Mouse (Mus musculus): ENCODE results near the gene Pde6c. TPM values are rescaled to one million over a fixed set of nuclear protein-coding genes. Genes with fewer than 3 reads are reported as not detected.

Gene Pde6c
- polyA plus RNA-seq, 1 experiment from 2014 or later, result not detected

- no peak overlapping the region; the same call in 1 of the 2 replicates for H3K9ac ChIP-seq (ENCODE audit: low read length)
- WGBS, result 22% methylated on average over 9 of the region's 9 CpGs
Measured at GRCm38 (mm10) chr19:38123921-38124320, 8.7 kb upstream of the Pde6c start.

DNA sequence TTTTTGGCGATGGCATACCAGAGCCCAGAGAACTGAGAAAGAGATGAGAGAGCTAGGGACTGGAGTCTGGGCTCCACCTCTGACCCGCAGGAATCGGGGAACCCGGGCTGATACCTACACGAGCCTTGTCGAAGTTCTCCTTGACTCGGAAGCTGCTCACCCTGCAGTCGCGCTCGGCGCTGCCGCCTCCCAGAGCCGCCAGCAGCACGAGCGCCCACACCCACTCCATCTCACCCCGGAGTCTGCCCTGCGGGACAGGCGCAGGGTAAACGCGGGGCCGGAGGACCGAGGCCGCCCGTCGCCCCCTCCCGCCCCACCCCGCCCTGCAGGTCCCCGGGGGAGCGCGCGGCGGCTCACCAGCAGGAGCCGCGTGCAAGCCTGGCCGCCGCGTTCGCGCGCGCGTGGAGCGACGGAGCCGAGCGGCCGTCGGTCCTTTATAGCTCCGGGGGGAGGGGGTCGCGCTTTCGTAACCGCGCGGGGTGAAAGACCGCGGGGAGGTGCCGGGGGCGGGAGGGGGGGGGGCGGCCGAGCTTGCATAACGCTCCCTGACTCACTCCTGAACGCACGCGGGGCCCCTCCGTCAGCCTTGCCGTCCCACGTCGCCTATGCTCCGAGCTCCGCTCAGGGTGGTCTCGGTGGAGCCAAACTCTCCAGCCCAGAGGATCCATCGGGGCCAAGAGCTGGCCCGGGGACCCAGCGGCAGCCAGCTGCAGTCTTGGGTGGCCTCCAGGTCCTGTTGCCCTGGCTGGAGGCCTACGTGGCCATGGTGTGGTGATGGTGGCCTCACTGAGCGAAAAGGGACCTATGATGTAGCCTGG lies 8.0 kb upstream of the Pde6c start:
- peak overlapping the region; percentile 90 for H3K4me2 ChIP-seq (ENCODE audit: low read length)
- H3K27ac ChIP-seq (replicated peaks in 1 of 2; ENCODE audit: control insufficient read depth in 1 of 2, insufficient read depth in 1 of 2, low read depth in 2 of 2, low read length in 2 of 2), result no peak overlapping the region
- no peaks in the 10 kb centered on the region for H3K36me3 ChIP-seq (ENCODE audit: control insufficient read depth, insufficient read depth, low read length)
- H3K4me1 ChIP-seq (ENCODE audit: control insufficient read depth in 2 of 2, insufficient read depth in 2 of 2, low read length in 2 of 2), result peaks cover 0 to 2% of the 10 kb centered on the region in 2 experiments; a peak in 1 of 4 replicates
- H3K4me3 ChIP-seq (ENCODE audit: control insufficient read depth in 1 of 2, insufficient read depth in 1 of 2, low read depth in 1 of 2, low read length in 2 of 2), result peak overlapping the region; percentile 42 to 58
- no peaks in the 10 kb centered on the region for H3K9me3 ChIP-seq (ENCODE audit: control insufficient read depth, low read length)
- peak; percentile 17; the same call in 1 of the 2 replicates for ATAC-seq (ENCODE audit: insufficient number of reproducible peaks, insufficient read depth, low FRiP score, low read depth)
- peak overlapping the region; percentile 62 for H3K9ac ChIP-seq (ENCODE audit: low read length)
- under 1% methylated on average over 61 of the region's 77 CpGs for WGBS
- peaks cover 44% of the 10 kb centered on the region for H3K27me3 ChIP-seq (ENCODE audit: control insufficient read depth, insufficient read depth, low read length)

More at GRCm38 (mm10) chr19:38123921-38124320, 8.7 kb upstream of the Pde6c start:
- Histone ChIP-seq H3K27ac (replicated peaks in 1 of 2; ENCODE audit: control insufficient read depth in 1 of 2, insufficient read depth in 1 of 2, low read depth in 2 of 2, low read length in 2 of 2) (no peak overlapping the region), H3K4me2 (ENCODE audit: low read length) (peak overlapping the region; percentile 90), H3K36me3 (ENCODE audit: control insufficient read depth, insufficient read depth, low read length) (no peaks in the 10 kb centered on the region), H3K9me3 (ENCODE audit: control insufficient read depth, low read length) (no peaks in the 10 kb centered on the region), H3K4me3 (ENCODE audit: control insufficient read depth in 1 of 2, insufficient read depth in 1 of 2, low read depth in 1 of 2, low read length in 2 of 2) (peak overlapping the region; percentile 42 to 58), H3K27me3 (ENCODE audit: control insufficient read depth, insufficient read depth, low read length) (peaks cover 44% of the 10 kb centered on the region), H3K4me1 (ENCODE audit: control insufficient read depth in 2 of 2, insufficient read depth in 2 of 2, low read length in 2 of 2) (peaks cover 0 to 2% of the 10 kb centered on the region in 2 experiments; a peak in 1 of 4 replicates)
- no peak for ATAC-seq (ENCODE audit: insufficient number of reproducible peaks, insufficient read depth, low FRiP score, low read depth)

- no peak for ATAC-seq (ENCODE audit: insufficient number of reproducible peaks, insufficient read depth, low FRiP score, low read depth)
- WGBS, result 75% methylated on average over 6 of the region's 6 CpGs
- Histone ChIP-seq H3K9ac (ENCODE audit: low read length) (peak within 1 kb of the TSS; percentile 62), H3K9me3 (ENCODE audit: control insufficient read depth, low read length) (no peaks in the 10 kb centered on the region), H3K4me1 (ENCODE audit: control insufficient read depth in 2 of 2, insufficient read depth in 2 of 2, low read length in 2 of 2) (peaks cover 0 to 2% of the 10 kb centered on the region in 2 experiments; a peak in 1 of 4 replicates), H3K36me3 (ENCODE audit: control insufficient read depth, insufficient read depth, low read length) (no peaks in the 10 kb centered on the region), H3K27me3 (ENCODE audit: control insufficient read depth, insufficient read depth, low read length) (peaks cover 44% of the 10 kb centered on the region), H3K4me3 (ENCODE audit: control insufficient read depth in 1 of 2, insufficient read depth in 1 of 2, low read depth in 1 of 2, low read length in 2 of 2) (peak within 1 kb of the TSS; percentile 42 to 58), H3K27ac (replicated peaks in 1 of 2; ENCODE audit: control insufficient read depth in 1 of 2, insufficient read depth in 1 of 2, low read depth in 2 of 2, low read length in 2 of 2) (no peak within 1 kb of the TSS), H3K4me2 (ENCODE audit: low read length) (peak within 1 kb of the TSS; percentile 90)
Measured at GRCm38 (mm10) chr19:38125219-38125610, 7.4 kb upstream of the Pde6c start, which contains the start of gene Rbp4. Gene Rbp4, minus strand, starts transcription at chr19:38125281.

DNA sequence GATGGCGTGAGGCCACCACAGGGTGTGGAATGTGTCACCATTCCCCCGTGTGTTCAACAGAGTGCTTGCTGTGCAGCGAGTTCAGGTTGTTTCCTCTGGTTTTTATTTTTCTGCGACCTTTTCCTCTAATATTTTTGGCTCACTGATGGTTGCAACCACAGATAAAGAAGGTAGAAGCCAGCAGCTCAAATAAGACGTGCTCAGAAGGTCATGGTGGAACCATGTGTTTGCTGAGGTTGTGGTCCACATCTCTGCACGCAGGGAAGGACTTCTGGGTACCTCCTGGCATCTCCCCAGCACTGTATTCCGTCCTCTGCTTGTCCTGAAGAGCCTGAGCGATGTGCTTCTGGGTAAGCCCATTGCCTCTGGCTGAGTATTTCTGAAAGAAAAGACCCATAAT lies 5.9 kb upstream of the Pde6c start:
- H3K36me3 ChIP-seq (ENCODE audit: control insufficient read depth, insufficient read depth, low read length), result no peaks in the 10 kb centered on the region
- H3K27me3 ChIP-seq (ENCODE audit: control insufficient read depth, insufficient read depth, low read length), result peaks cover 41% of the 10 kb centered on the region
- no peak for ATAC-seq (ENCODE audit: insufficient number of reproducible peaks, insufficient read depth, low FRiP score, low read depth)
- no peak overlapping the region for H3K4me2 ChIP-seq (ENCODE audit: low read length)
- H3K9ac ChIP-seq (ENCODE audit: low read length), result no peak overlapping the region
- peaks cover 0 to 2% of the 10 kb centered on the region in 2 experiments; a peak in 1 of 4 replicates for H3K4me1 ChIP-seq (ENCODE audit: control insufficient read depth in 2 of 2, insufficient read depth in 2 of 2, low read length in 2 of 2)
- H3K4me3 ChIP-seq (ENCODE audit: control insufficient read depth in 1 of 2, insufficient read depth in 1 of 2, low read depth in 1 of 2, low read length in 2 of 2), result no peak overlapping the region
- no peaks in the 10 kb centered on the region for H3K9me3 ChIP-seq (ENCODE audit: control insufficient read depth, low read length)
- WGBS, result 58% methylated on average over 8 of the region's 8 CpGs
- no peak overlapping the region for H3K27ac ChIP-seq (replicated peaks in 1 of 2; ENCODE audit: control insufficient read depth in 1 of 2, insufficient read depth in 1 of 2, low read depth in 2 of 2, low read length in 2 of 2)

DNA sequence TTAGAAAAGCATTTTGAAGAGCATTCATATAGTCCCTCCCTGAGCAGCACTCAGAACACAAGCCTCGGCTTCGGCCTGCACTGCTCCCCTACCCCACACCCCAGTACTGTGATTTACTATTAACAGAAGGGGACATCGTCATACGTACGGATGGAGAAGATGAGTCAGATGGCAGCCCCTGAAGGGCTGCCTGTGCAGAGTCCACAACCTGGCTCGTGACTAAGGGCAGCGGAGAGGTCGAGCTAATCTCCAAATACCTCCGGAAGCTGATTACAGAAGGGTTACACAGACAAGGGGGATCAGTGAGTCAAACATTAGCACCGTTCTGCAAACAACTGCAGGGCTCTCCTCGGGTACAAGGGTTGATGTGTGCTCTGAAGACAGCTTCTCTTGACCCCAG lies 1.4 kb downstream of the Pde6c start:
- ATAC-seq (ENCODE audit: insufficient number of reproducible peaks, insufficient read depth, low FRiP score, low read depth), result no peak; the same call in 1 of the 2 replicates
- WGBS, result 13% methylated on average over 11 of the region's 11 CpGs

GRCm38 (mm10) chr19:38134806-38135205 lies 2.2 kb downstream of the Pde6c start:
- Histone ChIP-seq H3K9me3 (ENCODE audit: control insufficient read depth, low read length) (no peaks in the 10 kb centered on the region), H3K4me1 (ENCODE audit: control insufficient read depth in 2 of 2, insufficient read depth in 2 of 2, low read length in 2 of 2) (peaks cover 6% of the 10 kb centered on the region in 2 experiments; a peak in 3 of 4 replicates), H3K4me2 (ENCODE audit: low read length) (no peak overlapping the region), H3K27me3 (ENCODE audit: control insufficient read depth, insufficient read depth, low read length) (0 out of 2 replicates have a peak, but pooled peaks cover 3% of the 10 kb centered on the region), H3K27ac (replicated peaks in 1 of 2; ENCODE audit: control insufficient read depth in 1 of 2, insufficient read depth in 1 of 2, low read depth in 2 of 2, low read length in 2 of 2) (no peak overlapping the region), H3K4me3 (ENCODE audit: control insufficient read depth in 1 of 2, insufficient read depth in 1 of 2, low read depth in 1 of 2, low read length in 2 of 2) (no peak overlapping the region), H3K9ac (ENCODE audit: low read length) (no peak overlapping the region), H3K36me3 (ENCODE audit: control insufficient read depth, insufficient read depth, low read length) (no peaks in the 10 kb centered on the region)
- 79% methylated on average over 6 of the region's 6 CpGs for WGBS
- no peak for ATAC-seq (ENCODE audit: insufficient number of reproducible peaks, insufficient read depth, low FRiP score, low read depth)

More for the DNA sequence above, 1.4 kb downstream of the Pde6c start:
- Histone ChIP-seq H3K36me3 (ENCODE audit: control insufficient read depth, insufficient read depth, low read length) (no peaks in the 10 kb centered on the region), H3K4me1 (ENCODE audit: control insufficient read depth in 2 of 2, insufficient read depth in 2 of 2, low read length in 2 of 2) (peaks cover 6% of the 10 kb centered on the region in 2 experiments; a peak in 3 of 4 replicates), H3K27me3 (ENCODE audit: control insufficient read depth, insufficient read depth, low read length) (0 out of 2 replicates have a peak, but pooled peaks cover 3% of the 10 kb centered on the region), H3K4me3 (ENCODE audit: control insufficient read depth in 1 of 2, insufficient read depth in 1 of 2, low read depth in 1 of 2, low read length in 2 of 2) (no peak overlapping the region), H3K27ac (replicated peaks in 1 of 2; ENCODE audit: control insufficient read depth in 1 of 2, insufficient read depth in 1 of 2, low read depth in 2 of 2, low read length in 2 of 2) (no peak overlapping the region), H3K9ac (ENCODE audit: low read length) (peak overlapping the region; percentile 25; the same call in 1 of the 2 replicates), H3K9me3 (ENCODE audit: control insufficient read depth, low read length) (no peaks in the 10 kb centered on the region), H3K4me2 (ENCODE audit: low read length) (no peak overlapping the region)

- H3K9ac ChIP-seq (ENCODE audit: low read length), result no peak overlapping the region
- WGBS, result 62% methylated on average over 4 of the region's 4 CpGs
- H3K27me3 ChIP-seq (ENCODE audit: control insufficient read depth, insufficient read depth, low read length), result no peaks in the 10 kb centered on the region
- no peaks in the 10 kb centered on the region for H3K4me1 ChIP-seq (ENCODE audit: control insufficient read depth in 2 of 2, insufficient read depth in 2 of 2, low read length in 2 of 2)
- no peaks in the 10 kb centered on the region for H3K36me3 ChIP-seq (ENCODE audit: control insufficient read depth, insufficient read depth, low read length)
- no peak for ATAC-seq (ENCODE audit: insufficient number of reproducible peaks, insufficient read depth, low FRiP score, low read depth)
- no peak overlapping the region for H3K4me2 ChIP-seq (ENCODE audit: low read length)
- H3K27ac ChIP-seq (replicated peaks in 1 of 2; ENCODE audit: control insufficient read depth in 1 of 2, insufficient read depth in 1 of 2, low read depth in 2 of 2, low read length in 2 of 2), result no peak overlapping the region
- no peak overlapping the region for H3K4me3 ChIP-seq (ENCODE audit: control insufficient read depth in 1 of 2, insufficient read depth in 1 of 2, low read depth in 1 of 2, low read length in 2 of 2)
- H3K9me3 ChIP-seq (ENCODE audit: control insufficient read depth, low read length), result no peaks in the 10 kb centered on the region
Measured at GRCm38 (mm10) chr19:38143540-38144271, 11.1 kb downstream of the Pde6c start.
